Mouse (Mus musculus): ENCODE data around the gene Tmem52b. TPM values are rescaled to one million over a fixed set of nuclear protein-coding genes. Genes with fewer than 3 reads are reported as not detected.
"Not testable (repeated sequence)": the region's sequence is repeated elsewhere in the genome, so short reads cannot be mapped to it uniquely, and the experiment has no call there.

The Tmem52b gene
- not detected in 2 replicates for polyA plus RNA-seq (2016; fragmentation: Nextera tagmentation; extraction: Ambion mirVana)

DNA sequence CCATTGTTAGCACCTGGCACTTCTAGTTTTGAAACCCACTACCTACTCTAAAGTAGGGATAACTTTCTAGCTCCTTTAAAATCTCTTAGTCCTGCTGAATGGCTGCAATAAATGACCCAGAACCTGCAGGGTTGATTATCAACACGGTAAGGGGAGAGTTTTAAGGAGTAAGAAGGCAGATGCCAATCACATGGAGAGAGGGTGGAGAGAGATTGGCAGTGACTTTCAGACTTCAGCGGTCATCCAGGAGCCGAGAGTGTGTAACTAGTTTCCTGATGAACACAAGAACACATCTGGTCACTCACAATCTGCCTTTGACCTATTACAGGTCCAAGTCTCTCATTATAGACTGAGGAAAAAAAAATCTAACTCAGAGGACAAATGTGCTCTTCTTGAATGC is at the start of gene Tmem52b:
Gene Tmem52b (plus strand): TSS at position 189 of the 400 bp plus-strand sequence.
- H3K27ac ChIP-seq = no peak within 1 kb of the TSS
- H3K4me1 ChIP-seq = peaks cover 29% of the 10 kb centered on the region
- DNase-seq (ENCODE audit: low spot score) = no peak
- WGBS = 55% methylated on average over 3 of the region's 3 CpGs
- H3K36me3 ChIP-seq = no peaks in the 10 kb centered on the region
- H3K9me3 ChIP-seq (replicated peaks) = no peaks in the 10 kb centered on the region
- no peaks in the 10 kb centered on the region for H3K27me3 ChIP-seq (ENCODE audit: low read depth, poor library complexity, severe bottlenecking)
- H3K4me3 ChIP-seq = no peak within 1 kb of the TSS

DNA sequence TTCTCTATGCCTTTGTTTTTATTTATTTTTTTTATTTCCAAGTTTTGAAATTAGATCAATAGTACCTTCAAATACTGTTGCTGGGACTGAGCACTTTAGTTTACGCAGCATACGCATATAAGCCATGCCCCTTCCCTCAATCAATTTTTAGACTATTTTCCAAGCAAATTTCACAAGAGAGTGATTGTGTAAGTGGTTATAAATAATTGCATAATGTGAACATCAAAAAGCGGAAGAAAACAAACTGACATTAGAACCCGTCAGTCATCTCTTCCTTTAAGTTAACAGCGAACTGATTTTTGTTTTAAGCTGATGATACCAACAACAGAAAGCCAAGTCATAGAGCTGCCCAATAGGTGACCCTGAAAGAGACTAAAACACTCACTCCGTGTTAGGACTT is 41.0 kb upstream of the Tmem52b start:
- WGBS = 93% methylated on average over 6 of the region's 6 CpGs
- no peaks in the 10 kb centered on the region; the same call in 1 of the 2 replicates for H3K4me1 ChIP-seq
- no peak overlapping the region for H3K27ac ChIP-seq
- DNase-seq (ENCODE audit: low spot score) = no peak
- H3K4me3 ChIP-seq = no peak overlapping the region
- H3K36me3 ChIP-seq = no peaks in the 10 kb centered on the region
- no peaks in the 10 kb centered on the region for H3K9me3 ChIP-seq (replicated peaks)
- H3K27me3 ChIP-seq (ENCODE audit: low read depth, poor library complexity, severe bottlenecking) = no peaks in the 10 kb centered on the region

DNA sequence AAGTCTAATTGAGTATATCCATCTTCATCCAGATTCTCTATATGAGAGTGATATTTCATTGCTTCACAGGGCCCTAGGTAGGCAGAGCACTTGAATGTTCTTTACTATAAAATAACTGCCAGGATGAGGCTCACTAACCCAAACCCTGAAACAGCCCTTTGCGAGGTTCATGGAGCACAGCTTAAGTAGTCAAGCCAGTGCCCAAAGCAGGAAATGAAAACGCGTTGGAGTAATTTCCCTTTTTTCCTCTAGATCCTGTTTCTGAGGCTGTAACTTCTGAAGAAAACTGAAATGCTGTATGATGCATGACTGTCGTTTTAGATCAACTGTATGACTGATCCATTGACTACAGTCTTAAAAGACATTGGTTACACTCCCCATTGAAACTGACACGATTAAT is 39.7 kb upstream of the Tmem52b start:
- Histone ChIP-seq H3K4me3 (no peak overlapping the region), H3K27me3 (ENCODE audit: low read depth, poor library complexity, severe bottlenecking) (no peaks in the 10 kb centered on the region), H3K27ac (no peak overlapping the region), H3K4me1 (peaks cover 7% of the 10 kb centered on the region; the same call in 1 of the 2 replicates), H3K36me3 (no peaks in the 10 kb centered on the region), H3K9me3 (replicated peaks) (no peaks in the 10 kb centered on the region)
- DNase-seq (ENCODE audit: low spot score) = no peak
- WGBS = 83% methylated on average over 5 of the region's 5 CpGs

DNA sequence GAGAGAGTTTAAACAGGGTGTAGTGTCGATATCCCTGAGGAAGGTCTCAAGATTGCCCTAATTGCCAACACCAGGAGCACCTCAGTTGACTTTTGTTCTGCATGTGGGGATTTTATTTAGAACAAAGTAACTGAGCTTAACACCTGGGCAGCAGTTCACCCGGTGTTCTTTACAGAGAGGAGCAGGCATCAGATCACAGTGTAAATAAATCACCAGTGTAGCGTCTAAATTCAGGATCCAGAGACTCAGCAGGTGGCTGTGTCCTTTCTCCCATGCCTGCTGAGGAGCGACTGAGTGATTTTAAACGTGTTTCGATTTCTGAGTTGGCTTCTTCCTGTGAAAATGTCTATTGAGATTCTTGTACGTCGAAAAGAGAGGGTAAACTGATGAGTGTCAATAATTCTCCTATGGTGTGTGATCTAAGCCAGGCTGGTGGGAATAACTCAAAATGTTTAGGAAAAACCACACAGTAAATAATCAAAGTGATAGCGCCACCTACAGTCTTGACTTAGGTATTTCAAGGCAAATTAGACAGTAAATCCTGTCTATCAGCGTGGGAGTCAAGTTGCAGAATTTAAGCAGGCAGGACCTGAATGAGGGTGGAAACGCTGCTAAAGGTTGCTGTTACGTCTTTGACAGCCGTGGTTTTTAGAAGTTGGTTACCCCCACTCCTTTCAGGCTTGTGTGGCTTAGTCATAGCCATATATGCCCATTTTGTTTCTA is 35.8 kb upstream of the Tmem52b start:
- H3K36me3 ChIP-seq = no peaks in the 10 kb centered on the region
- 33% methylated on average over 13 of the region's 13 CpGs for WGBS

DNA sequence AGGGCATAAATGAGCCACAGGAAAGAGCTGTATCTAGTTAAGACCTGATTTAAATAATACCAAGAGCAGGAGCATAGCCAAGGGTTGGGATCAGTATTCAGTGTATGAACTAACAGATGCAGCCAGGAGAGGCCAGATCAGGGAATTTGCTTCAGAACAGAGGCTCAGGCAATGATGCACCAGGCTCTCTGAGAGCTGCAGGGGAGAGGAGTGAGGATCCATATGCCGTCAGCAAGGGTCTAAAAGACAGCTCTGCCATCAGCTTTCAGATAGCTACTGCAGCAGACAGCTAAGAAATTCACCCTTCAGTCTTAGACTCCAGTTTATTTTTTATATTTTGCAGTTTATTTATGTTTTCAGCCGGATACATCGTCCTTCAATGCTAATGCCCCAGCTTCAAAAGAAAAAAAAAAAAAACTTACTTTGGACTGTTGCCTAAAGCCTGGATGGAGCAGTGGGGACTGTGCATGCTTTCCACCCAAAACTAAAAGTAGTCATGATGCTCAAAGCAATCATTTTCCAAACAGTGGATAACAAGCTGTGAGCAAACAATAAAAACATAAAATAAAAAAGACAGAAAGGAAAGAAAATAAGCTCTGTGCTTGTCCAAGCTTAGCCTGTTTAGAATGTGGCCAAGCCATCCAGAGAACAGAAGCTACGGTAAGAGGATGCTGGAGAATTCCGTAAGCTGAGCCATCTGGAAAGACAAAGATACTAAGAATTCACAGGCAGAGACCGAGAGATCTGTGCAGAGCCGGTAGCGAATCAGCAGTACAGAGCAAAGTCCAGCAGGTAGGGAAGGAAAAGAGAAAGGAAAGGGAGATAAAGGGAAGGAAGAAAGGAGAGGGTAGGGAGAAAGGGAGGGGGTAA is 32.0 kb upstream of the Tmem52b start:
- Histone ChIP-seq H3K4me1 (peaks cover 14% of the 10 kb centered on the region; the same call in 1 of the 2 replicates), H3K27ac (no peak overlapping the region), H3K27me3 (ENCODE audit: low read depth, poor library complexity, severe bottlenecking) (no peaks in the 10 kb centered on the region), H3K4me3 (no peak overlapping the region), H3K9me3 (replicated peaks) (no peaks in the 10 kb centered on the region), H3K36me3 (no peaks in the 10 kb centered on the region)
- 87% methylated on average over 8 of the region's 8 CpGs for WGBS
- DNase-seq (ENCODE audit: low spot score) = no peak

More for the DNA sequence above, 35.8 kb upstream of the Tmem52b start:
- Histone ChIP-seq H3K4me1 (peaks cover 14% of the 10 kb centered on the region; the same call in 1 of the 2 replicates), H3K9me3 (replicated peaks) (no peaks in the 10 kb centered on the region), H3K27ac (no peak overlapping the region), H3K27me3 (ENCODE audit: low read depth, poor library complexity, severe bottlenecking) (no peaks in the 10 kb centered on the region), H3K4me3 (no peak overlapping the region)
- no peak for DNase-seq (ENCODE audit: low spot score)

DNA sequence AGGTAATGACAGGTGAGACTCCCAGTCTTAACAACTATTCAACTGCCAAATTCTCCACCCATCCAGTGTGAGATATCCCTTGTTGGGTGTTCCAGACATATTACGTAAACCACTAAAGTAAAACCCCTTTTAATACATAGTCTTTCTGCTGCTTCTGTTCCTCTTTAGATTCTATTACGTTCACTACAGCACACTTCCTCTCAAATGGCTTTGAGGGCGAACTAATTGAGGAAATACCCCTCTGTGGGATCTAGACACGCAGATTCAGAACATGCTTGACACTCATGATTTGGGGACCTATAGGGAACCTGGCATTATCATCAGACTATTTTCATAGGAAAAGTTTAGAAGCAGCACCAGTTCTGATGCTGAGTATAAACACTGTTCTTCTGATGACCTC is 17.4 kb upstream of the Tmem52b start:
- H3K36me3 ChIP-seq = no peaks in the 10 kb centered on the region
- no peaks in the 10 kb centered on the region for H3K4me1 ChIP-seq
- H3K27me3 ChIP-seq (ENCODE audit: low read depth, poor library complexity, severe bottlenecking) = no peaks in the 10 kb centered on the region
- DNase-seq (ENCODE audit: low spot score) = no peak
- WGBS = 90% methylated on average over 4 of the region's 4 CpGs
- no peak overlapping the region for H3K27ac ChIP-seq
- no peaks in the 10 kb centered on the region for H3K9me3 ChIP-seq (replicated peaks)
- no peak overlapping the region for H3K4me3 ChIP-seq

DNA sequence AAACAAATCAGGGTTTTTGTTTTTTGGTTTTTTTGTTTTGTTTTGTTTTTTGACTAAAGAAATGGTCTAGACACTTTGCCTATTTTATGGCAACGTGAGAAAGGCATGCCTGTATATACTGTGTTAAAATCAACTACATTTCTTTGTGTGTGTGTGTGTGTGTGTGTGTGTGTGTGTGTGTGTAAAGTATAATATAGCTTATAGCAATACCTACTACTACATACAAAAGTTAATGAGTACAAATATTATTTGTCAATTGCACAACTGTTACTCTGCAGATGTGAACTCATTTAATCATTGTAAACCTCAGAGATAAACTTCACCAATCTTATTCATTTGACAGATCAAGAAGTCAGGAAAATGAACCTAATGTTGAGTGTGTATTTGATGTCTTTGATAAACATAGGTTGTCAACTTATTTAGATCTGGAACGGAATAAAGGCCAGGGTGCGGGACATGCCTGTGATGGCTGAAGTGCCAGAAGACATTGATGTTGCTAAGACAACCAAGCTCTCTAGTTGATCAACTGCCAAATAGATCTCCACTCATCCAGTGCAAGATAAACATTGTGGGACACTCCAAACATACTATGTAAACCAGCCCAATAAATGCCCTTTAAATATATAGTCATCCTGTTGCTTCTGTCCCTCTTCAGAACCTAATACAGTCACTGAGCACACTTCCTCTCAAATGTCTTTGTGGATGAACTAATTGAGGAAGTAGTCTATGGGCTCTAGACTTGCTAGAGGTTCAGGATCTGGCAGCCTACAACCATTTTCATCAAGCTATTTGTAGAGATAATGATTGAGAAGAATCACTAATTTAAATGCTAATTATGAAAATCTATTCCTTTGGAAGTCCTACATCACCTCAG is 14.8 kb upstream of the Tmem52b start:
- WGBS = over 99% methylated on average over 3 of the region's 3 CpGs
- Histone ChIP-seq H3K9me3 (replicated peaks) (no peaks in the 10 kb centered on the region), H3K36me3 (no peaks in the 10 kb centered on the region), H3K27ac (no peak overlapping the region), H3K27me3 (ENCODE audit: low read depth, poor library complexity, severe bottlenecking) (no peaks in the 10 kb centered on the region), H3K4me3 (no peak overlapping the region), H3K4me1 (no peaks in the 10 kb centered on the region)
- DNase-seq (ENCODE audit: low spot score) = no peak

DNA sequence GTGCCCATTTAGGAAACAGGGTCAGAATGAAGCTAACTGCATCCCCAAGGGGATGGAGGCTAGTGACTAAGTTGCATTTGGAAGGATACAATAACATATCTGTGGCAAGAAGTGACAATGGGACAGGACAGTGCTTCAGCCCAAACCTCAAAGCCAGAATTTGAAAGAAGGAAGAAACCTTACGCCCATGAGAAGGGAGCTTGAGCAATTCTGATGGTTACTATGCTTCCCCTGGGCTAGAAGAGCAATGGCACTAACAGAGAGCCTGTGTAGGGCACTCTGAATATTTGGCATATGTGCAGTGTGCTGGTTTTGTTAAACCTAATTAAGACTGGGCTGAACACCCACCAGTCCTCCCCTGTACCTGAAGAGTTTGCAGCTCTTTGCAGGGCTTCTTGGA is 12.8 kb upstream of the Tmem52b start:
- H3K36me3 ChIP-seq; H3K27ac ChIP-seq; H3K9me3 ChIP-seq (replicated peaks); H3K27me3 ChIP-seq (ENCODE audit: low read depth, poor library complexity, severe bottlenecking); DNase-seq (ENCODE audit: low spot score); H3K4me1 ChIP-seq; H3K4me3 ChIP-seq: not testable (repeated sequence)
- 93% methylated on average over 1 of the region's 1 CpGs for WGBS

DNA sequence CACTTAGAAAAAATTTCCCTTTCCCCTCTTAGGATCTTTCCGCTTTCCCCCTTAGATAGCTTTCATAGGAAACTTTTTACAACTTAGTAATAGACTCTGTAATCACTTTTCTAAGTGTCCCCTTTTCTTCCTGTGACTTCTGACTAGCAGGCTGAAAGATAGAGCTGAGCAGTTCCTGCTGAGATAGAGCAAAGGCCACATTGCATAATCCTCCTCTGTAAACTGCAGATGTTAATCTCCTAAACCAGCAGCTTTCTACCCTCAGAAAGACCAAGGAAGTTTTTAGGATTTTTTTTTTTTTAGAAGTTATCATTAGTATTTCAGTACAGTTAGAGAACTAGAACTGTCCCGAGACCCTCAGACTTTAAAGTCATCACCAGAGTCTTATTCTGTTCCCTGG is 8.9 kb upstream of the Tmem52b start:
- H3K4me3 ChIP-seq = no peak overlapping the region
- no peak overlapping the region for H3K27ac ChIP-seq
- no peaks in the 10 kb centered on the region; the same call in 1 of the 2 replicates for H3K9me3 ChIP-seq (replicated peaks)
- DNase-seq (ENCODE audit: low spot score) = no peak
- H3K27me3 ChIP-seq (ENCODE audit: low read depth, poor library complexity, severe bottlenecking) = no peaks in the 10 kb centered on the region
- 85% methylated on average over 2 of the region's 2 CpGs for WGBS
- no peaks in the 10 kb centered on the region for H3K4me1 ChIP-seq
- no peaks in the 10 kb centered on the region for H3K36me3 ChIP-seq

DNA sequence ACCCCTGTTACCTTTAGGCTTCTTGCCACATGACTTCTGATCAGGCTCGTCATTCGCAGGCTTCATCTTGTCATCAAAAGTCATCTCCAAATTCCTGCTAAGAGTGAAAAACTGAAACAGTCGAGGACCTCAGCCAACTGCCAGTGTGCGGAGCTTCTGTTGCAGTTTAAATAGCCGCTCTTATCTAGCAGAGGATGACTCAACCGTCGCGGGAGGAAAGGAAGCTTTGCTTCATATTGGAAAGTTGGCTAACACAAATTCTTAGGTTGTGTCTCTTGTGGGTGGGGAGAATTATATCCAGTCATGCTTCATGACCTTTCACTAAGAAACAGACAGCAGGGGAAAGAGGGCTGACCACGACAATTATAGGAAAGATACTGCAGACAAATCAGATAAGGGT is 5.3 kb upstream of the Tmem52b start, which contains the start of gene Olr1:
Gene Olr1 (minus strand): TSS at position 142 of the 400 bp plus-strand sequence.
- no peak for DNase-seq (ENCODE audit: low spot score)
- Histone ChIP-seq H3K27me3 (ENCODE audit: low read depth, poor library complexity, severe bottlenecking) (no peaks in the 10 kb centered on the region), H3K4me3 (no peak within 1 kb of the TSS), H3K9me3 (replicated peaks) (no peaks in the 10 kb centered on the region; the same call in 1 of the 2 replicates), H3K36me3 (no peaks in the 10 kb centered on the region), H3K4me1 (peaks cover 11% of the 10 kb centered on the region), H3K27ac (no peak within 1 kb of the TSS)
- 88% methylated on average over 9 of the region's 9 CpGs for WGBS

DNA sequence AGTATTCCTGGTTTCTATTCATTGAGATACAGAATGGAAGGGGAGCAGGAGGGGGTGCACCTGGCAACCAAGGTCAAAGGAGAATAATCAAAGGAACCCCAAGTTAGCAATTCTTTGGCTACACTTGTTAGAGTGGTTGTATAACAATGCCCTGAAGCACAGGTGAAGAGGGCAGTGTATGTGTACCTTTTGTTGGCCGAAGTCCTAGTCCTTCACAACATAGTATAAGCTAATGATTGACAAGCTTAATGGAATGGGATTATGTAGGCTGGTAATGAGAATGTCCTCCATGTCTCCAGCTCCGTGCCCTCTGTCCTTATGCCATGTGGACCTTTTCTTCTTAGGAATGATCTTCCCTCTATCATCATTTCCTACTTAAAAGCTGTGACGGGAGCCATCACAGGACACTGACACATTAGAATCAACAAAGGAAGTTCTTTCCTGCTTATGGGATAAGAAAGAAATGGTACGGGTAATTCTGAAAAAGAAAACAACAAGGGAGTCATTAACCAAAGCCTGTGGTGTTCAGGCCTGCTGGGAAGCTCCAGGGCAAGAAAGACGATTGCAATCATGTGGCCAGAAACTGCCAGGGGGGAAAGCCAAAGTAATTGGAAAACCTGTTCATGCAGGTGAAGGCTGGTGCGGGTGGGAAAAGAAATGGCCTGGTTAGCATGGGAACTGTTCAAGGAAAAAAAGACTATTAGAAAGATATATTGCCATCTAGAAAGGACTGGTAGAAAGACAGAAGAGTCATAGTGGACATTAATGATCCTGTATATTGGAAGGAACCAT is 2.0 kb upstream of the Tmem52b start:
- no peak overlapping the region for H3K27ac ChIP-seq

DNA sequence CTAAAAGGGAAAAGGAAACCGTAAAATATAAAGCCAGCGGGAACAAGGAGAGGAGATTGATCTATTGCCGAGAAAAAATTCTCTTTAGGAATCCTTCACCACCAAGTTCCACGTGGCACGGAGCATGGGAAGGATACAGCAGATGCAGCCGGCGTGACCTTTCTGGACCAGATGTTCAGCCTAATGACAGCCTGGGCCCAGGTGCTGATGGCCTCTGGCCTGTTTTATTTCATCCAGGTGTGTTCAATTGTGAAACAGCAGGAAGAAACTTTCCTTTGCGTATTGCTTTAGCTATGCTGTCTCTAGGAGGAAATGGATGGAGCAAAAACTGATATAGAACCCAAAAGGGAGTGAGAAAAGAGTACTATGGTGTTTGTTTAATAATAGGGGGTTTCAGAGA is 513 bp downstream of the Tmem52b start:
- Histone ChIP-seq H3K27me3 (ENCODE audit: low read depth, poor library complexity, severe bottlenecking) (no peaks in the 10 kb centered on the region), H3K4me3 (no peak overlapping the region), H3K27ac (no peak overlapping the region), H3K4me1 (peaks cover 29% of the 10 kb centered on the region), H3K9me3 (replicated peaks) (no peaks in the 10 kb centered on the region), H3K36me3 (no peaks in the 10 kb centered on the region)
- 21% methylated on average over 8 of the region's 8 CpGs for WGBS
- peak; percentile 69 for DNase-seq (ENCODE audit: low spot score)

More for the DNA sequence above, 2.0 kb upstream of the Tmem52b start:
- WGBS = 76% methylated on average over 6 of the region's 6 CpGs
- no peaks in the 10 kb centered on the region for H3K27me3 ChIP-seq (ENCODE audit: low read depth, poor library complexity, severe bottlenecking)
- peaks cover 29% of the 10 kb centered on the region for H3K4me1 ChIP-seq
- no peaks in the 10 kb centered on the region for H3K9me3 ChIP-seq (replicated peaks)
- no peaks in the 10 kb centered on the region for H3K36me3 ChIP-seq
- H3K4me3 ChIP-seq = no peak overlapping the region
- DNase-seq (ENCODE audit: low spot score) = no peak

All from limb, embryonic 10.5 days (tissue).